Mouse (Mus musculus) brain, embryonic 14.5 days (tissue): Measurements from ENCODE around the gene Castor1.

ENCODE experiments used
- CTCF ChIP-seq: fragments of 200-500 bp; IDR thresholded peaks from 2 replicates; pipeline ENCODE4 v1.5.1; 2012; ENCODE audit warnings: inconsistent platforms, mild to moderate bottlenecking, moderate library complexity, borderline replicate concordance; ENCODE audit not compliant: insufficient read depth, insufficient read length; ENCODE audit errors: extremely low read depth
- POLR2A ChIP-seq: fragments of 200-500 bp; IDR thresholded peaks from 2 replicates; pipeline ENCODE4 v1.6.1; 2012; ENCODE audit warnings: mild to moderate bottlenecking, inconsistent platforms, borderline replicate concordance; ENCODE audit not compliant: poor library complexity, insufficient read depth, insufficient read length, severe bottlenecking; ENCODE audit errors: extremely low read depth

GRCm38 (mm10) chr11:4214572-4214971 is 3.5 kb upstream of the Castor1 start:
- TF ChIP-seq POLR2A: no peak
- TF ChIP-seq CTCF: no peak
